Mouse (Mus musculus) neural tube, embryonic 15.5 days (tissue): ENCODE data around the gene Nsun5. TPM values are rescaled to one million over a fixed set of nuclear protein-coding genes. Genes with fewer than 3 reads are reported as not detected.

Experiments
- ATAC-seq: fragments of 200-750 bp; cut with Nextera tagmentation; 2 replicates; pipeline ENCODE4 v1.8.0; 2017; ENCODE audit warnings: mild to moderate bottlenecking, moderate TSS enrichment, moderate library complexity; ENCODE audit not compliant: low FRiP score
- H3K27ac ChIP-seq: fragments of 300-500 bp; sonication (generic); replicated peaks from 2 replicates; pipeline ENCODE4 v1.5.1; 2015; ENCODE audit warnings: mild to moderate bottlenecking, inconsistent platforms
- H3K27me3 ChIP-seq: fragments of 300-500 bp; sonication (generic); replicated peaks from 2 replicates; pipeline ENCODE4 v1.6.1; 2015; ENCODE audit warnings: inconsistent platforms
- H3K36me3 ChIP-seq: fragments of 300-500 bp; sonication (generic); 2 replicates; pipeline ENCODE4 v1.6.1; 2015; ENCODE audit warnings: inconsistent platforms
- H3K4me1 ChIP-seq: fragments of 300-500 bp; sonication (generic); 2 replicates; pipeline ENCODE4 v1.6.1; 2015; ENCODE audit warnings: inconsistent platforms
- H3K4me2 ChIP-seq: fragments of 300-500 bp; sonication (generic); 2 replicates; pipeline ENCODE4 v1.6.1; 2015; ENCODE audit warnings: inconsistent platforms, mild to moderate bottlenecking, moderate library complexity
- H3K4me3 ChIP-seq: fragments of 300-500 bp; sonication (generic); replicated peaks from 2 replicates; pipeline ENCODE4 v1.5.1; 2015; ENCODE audit warnings: mild to moderate bottlenecking, inconsistent platforms
- H3K9ac ChIP-seq: fragments of 300-500 bp; sonication (generic); replicated peaks from 2 replicates; pipeline ENCODE4 v1.6.1; 2015; ENCODE audit warnings: mild to moderate bottlenecking, inconsistent platforms
- H3K9me3 ChIP-seq: fragments of 300-500 bp; sonication (generic); replicated peaks from 2 replicates; pipeline ENCODE4 v1.6.1; 2016; ENCODE audit warnings: inconsistent platforms
- WGBS: fragments of 180-500 bp; shearing (Covaris S2); methylation state at CpG from one replicate; pipeline ENCODE4 v1.1.7; 2015; ENCODE audit warnings: mixed read lengths; 5-methylcytosine and 5-hydroxymethylcytosine counted together
- polyA plus RNA-seq: library from polyadenylated mRNA; unstranded; fragments of >200 nt; fragmentation: Nextera tagmentation; extraction: Ambion mirVana; gene quantifications from 2 replicates; pipeline ENCODE4 v1.2.1, GENCODE M21; 2015

The Nsun5 gene
- polyA plus RNA-seq, 1 experiment from 2014 or later = 29.4 TPM

GRCm38 (mm10) chr5:135375167-135375566 lies 5.4 kb downstream of the Nsun5 start:
- peaks cover 75% of the 10 kb centered on the region for H3K36me3 ChIP-seq
- H3K4me2 ChIP-seq = no peak overlapping the region
- H3K27me3 ChIP-seq = no peaks in the 10 kb centered on the region
- WGBS = 68% methylated on average over 8 of the region's 8 CpGs
- H3K9me3 ChIP-seq = no peaks in the 10 kb centered on the region
- H3K4me1 ChIP-seq = peaks cover 10% of the 10 kb centered on the region
- H3K9ac ChIP-seq = no peak overlapping the region
- H3K27ac ChIP-seq = no peak overlapping the region
- no peak for ATAC-seq
- H3K4me3 ChIP-seq = no peak overlapping the region

GRCm38 (mm10) chr5:135376341-135376740 lies 6.6 kb downstream of the Nsun5 start:
- H3K4me3 ChIP-seq = no peak overlapping the region
- no peak for ATAC-seq
- H3K4me2 ChIP-seq = no peak overlapping the region
- H3K4me1 ChIP-seq = no peaks in the 10 kb centered on the region
- H3K27me3 ChIP-seq = no peaks in the 10 kb centered on the region
- H3K9me3 ChIP-seq = no peaks in the 10 kb centered on the region
- no peak overlapping the region for H3K27ac ChIP-seq
- H3K9ac ChIP-seq = no peak overlapping the region
- WGBS = 60% methylated on average over 2 of the region's 2 CpGs
- peaks cover 87% of the 10 kb centered on the region for H3K36me3 ChIP-seq

- no peak for ATAC-seq
- no peak overlapping the region for H3K4me3 ChIP-seq
- H3K36me3 ChIP-seq = peaks cover 92% of the 10 kb centered on the region
- no peak overlapping the region for H3K27ac ChIP-seq
- no peaks in the 10 kb centered on the region for H3K27me3 ChIP-seq
- H3K9ac ChIP-seq = no peak overlapping the region
- 93% methylated on average over 4 of the region's 4 CpGs for WGBS
- H3K4me2 ChIP-seq = no peak overlapping the region
- H3K9me3 ChIP-seq = no peaks in the 10 kb centered on the region
- no peaks in the 10 kb centered on the region for H3K4me1 ChIP-seq
Observed at GRCm38 (mm10) chr5:135380681-135381080, 10.9 kb downstream of the Nsun5 start.

- whole genome bisulfite sequencing = 95% methylated on average over 10 of the region's 10 CpGs
- Histone ChIP-seq H3K4me3 (no peak overlapping the region), H3K36me3 (peaks cover 89% of the 10 kb centered on the region), H3K9me3 (no peaks in the 10 kb centered on the region), H3K27ac (no peak overlapping the region), H3K9ac (no peak overlapping the region), H3K4me1 (no peaks in the 10 kb centered on the region), H3K27me3 (no peaks in the 10 kb centered on the region), H3K4me2 (no peak overlapping the region)
- no peak for ATAC-seq
Observed at GRCm38 (mm10) chr5:135381356-135381925, 11.7 kb downstream of the Nsun5 start.

- H3K27ac ChIP-seq = no peak overlapping the region
- ATAC-seq = no peak
- H3K4me1 ChIP-seq = no peaks in the 10 kb centered on the region
- H3K4me3 ChIP-seq = no peak overlapping the region
- H3K9ac ChIP-seq = no peak overlapping the region
- H3K4me2 ChIP-seq = no peak overlapping the region
- no peaks in the 10 kb centered on the region for H3K9me3 ChIP-seq
- no peaks in the 10 kb centered on the region for H3K27me3 ChIP-seq
- WGBS = 92% methylated on average over 7 of the region's 7 CpGs
- peaks cover 96% of the 10 kb centered on the region for H3K36me3 ChIP-seq
Observed at GRCm38 (mm10) chr5:135382746-135383145, 13.0 kb downstream of the Nsun5 start.

GRCm38 (mm10) chr5:135383771-135384170 lies 14.0 kb downstream of the Nsun5 start:
- no peak overlapping the region for H3K9ac ChIP-seq
- no peaks in the 10 kb centered on the region for H3K4me1 ChIP-seq
- no peak for ATAC-seq
- 86% methylated on average over 10 of the region's 10 CpGs for WGBS
- H3K4me2 ChIP-seq = no peak overlapping the region
- no peak overlapping the region for H3K4me3 ChIP-seq
- H3K27me3 ChIP-seq = no peaks in the 10 kb centered on the region
- peaks cover 96% of the 10 kb centered on the region for H3K36me3 ChIP-seq
- H3K9me3 ChIP-seq = no peaks in the 10 kb centered on the region
- H3K27ac ChIP-seq = no peak overlapping the region

- H3K27ac ChIP-seq = peak within 1 kb of the TSS; percentile 85
- peaks cover 27% of the 10 kb centered on the region for H3K4me1 ChIP-seq
- peak within 1 kb of the TSS; percentile 64 for H3K9ac ChIP-seq
- peak within 1 kb of the TSS; percentile 61 for H3K4me3 ChIP-seq
- H3K36me3 ChIP-seq = peaks cover 28% of the 10 kb centered on the region
- WGBS = under 1% methylated on average over 78 of the region's 110 CpGs
- H3K27me3 ChIP-seq = no peaks in the 10 kb centered on the region
- peak within 1 kb of the TSS; percentile 85 for H3K4me2 ChIP-seq
- peak; percentile 94 for ATAC-seq
- H3K9me3 ChIP-seq = no peaks in the 10 kb centered on the region
Observed at GRCm38 (mm10) chr5:135394004-135394823, 24.5 kb downstream of the Nsun5 start, which contains the start of gene Pom121. Gene Pom121 (minus strand): TSS chr5:135394546.

GRCm38 (mm10) chr5:135395826-135396225 lies 26.1 kb downstream of the Nsun5 start:
- no peak overlapping the region for H3K4me2 ChIP-seq
- H3K27me3 ChIP-seq = no peaks in the 10 kb centered on the region
- H3K9ac ChIP-seq = no peak overlapping the region
- H3K4me3 ChIP-seq = no peak overlapping the region
- no peak for ATAC-seq
- peaks cover 13% of the 10 kb centered on the region for H3K36me3 ChIP-seq
- H3K27ac ChIP-seq = no peak overlapping the region
- no peaks in the 10 kb centered on the region for H3K9me3 ChIP-seq
- peaks cover 27% of the 10 kb centered on the region for H3K4me1 ChIP-seq
- 56% methylated on average over 5 of the region's 5 CpGs for WGBS

GRCm38 (mm10) chr5:135399382-135399781 lies 29.6 kb downstream of the Nsun5 start:
- 67% methylated on average over 6 of the region's 6 CpGs for WGBS
- H3K4me3 ChIP-seq = no peak overlapping the region
- no peak overlapping the region for H3K27ac ChIP-seq
- H3K27me3 ChIP-seq = no peaks in the 10 kb centered on the region
- ATAC-seq = no peak
- no peaks in the 10 kb centered on the region for H3K9me3 ChIP-seq
- peaks cover 5% of the 10 kb centered on the region for H3K4me1 ChIP-seq
- H3K36me3 ChIP-seq = no peaks in the 10 kb centered on the region
- no peak overlapping the region for H3K9ac ChIP-seq
- no peak overlapping the region for H3K4me2 ChIP-seq

- Histone ChIP-seq H3K36me3 (no peaks in the 10 kb centered on the region), H3K27ac (no peak overlapping the region), H3K9ac (no peak overlapping the region), H3K9me3 (no peaks in the 10 kb centered on the region), H3K4me1 (peaks cover 7% of the 10 kb centered on the region), H3K27me3 (no peaks in the 10 kb centered on the region), H3K4me2 (no peak overlapping the region), H3K4me3 (no peak overlapping the region)
- no peak for ATAC-seq
- WGBS = 4% methylated on average over 2 of the region's 2 CpGs
Observed at GRCm38 (mm10) chr5:135400244-135400643, 30.5 kb downstream of the Nsun5 start.

GRCm38 (mm10) chr5:135404623-135405022 lies 34.9 kb downstream of the Nsun5 start:
- H3K9me3 ChIP-seq = no peaks in the 10 kb centered on the region
- H3K4me3 ChIP-seq = 0 out of 2 replicates have a peak overlapping the region, but pooled peaks have one; percentile 9
- peaks cover 9% of the 10 kb centered on the region for H3K36me3 ChIP-seq
- peak; percentile 87 for ATAC-seq
- peak overlapping the region; percentile 47 for H3K4me2 ChIP-seq
- H3K27ac ChIP-seq = no peak overlapping the region
- no peaks in the 10 kb centered on the region for H3K27me3 ChIP-seq
- 0 out of 2 replicates have a peak overlapping the region, but pooled peaks have one; percentile 20 for H3K9ac ChIP-seq
- peaks cover 7% of the 10 kb centered on the region for H3K4me1 ChIP-seq
- 27% methylated on average over 20 of the region's 20 CpGs for WGBS

GRCm38 (mm10) chr5:135405437-135405836 lies 35.7 kb downstream of the Nsun5 start:
- no peak for ATAC-seq
- Histone ChIP-seq H3K27me3 (no peaks in the 10 kb centered on the region), H3K27ac (no peak overlapping the region), H3K9me3 (no peaks in the 10 kb centered on the region), H3K4me1 (peaks cover 7% of the 10 kb centered on the region), H3K36me3 (peaks cover 17% of the 10 kb centered on the region), H3K4me3 (no peak overlapping the region), H3K4me2 (no peak overlapping the region), H3K9ac (no peak overlapping the region)
- WGBS = 87% methylated on average over 9 of the region's 9 CpGs
